Mouse (Mus musculus) embryo, embryonic 9.5 days (tissue): ENCODE measurements at regions not wholly inside any gene's neighbourhood (a gene's known extent, or its start where the extent isn't known, plus 50 kb on each side); places are given as distances from the start of the nearest gene placed in this dataset.
"Not testable (repeated sequence)": the region's sequence is repeated elsewhere in the genome, so short reads cannot be mapped to it uniquely, and the experiment has no call there.

ENCODE experiments used
- DNase-seq: peaks from one replicate; pipeline ENCODE4 v3.0.0-alpha.2; 2017; ENCODE audit errors: extremely low spot score

DNA sequence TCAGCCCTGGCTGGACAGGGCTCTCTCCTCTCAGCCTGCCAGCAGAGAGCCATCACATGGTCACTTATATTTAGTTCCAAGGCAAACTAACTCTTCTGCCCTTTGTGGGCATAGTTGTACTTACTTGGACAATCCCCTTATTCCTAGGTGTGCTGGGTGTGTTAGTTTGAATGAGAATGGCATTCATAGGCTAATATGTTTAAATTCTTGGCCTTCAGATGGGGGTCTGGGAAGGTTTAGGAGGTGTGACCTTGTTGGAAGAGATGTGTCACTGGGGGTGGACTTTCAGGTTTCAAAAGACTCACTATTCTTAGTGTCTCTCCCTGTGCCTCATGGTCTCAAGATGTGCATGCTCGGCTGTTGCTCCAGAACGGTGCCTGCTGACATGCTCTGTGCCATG, 250.5 kb upstream of the Myo3a start:
- DNase-seq: no peak

- no peak for DNase-seq
Measured at GRCm38 (mm10) chr2:21980177-21980576, 247.1 kb upstream of the Myo3a start.

- DNase-seq: no peak
Measured at GRCm38 (mm10) chr2:22024438-22024837, 202.9 kb upstream of the Myo3a start.

- no peak for DNase-seq
Measured at GRCm38 (mm10) chr2:22026794-22027193, 200.5 kb upstream of the Myo3a start.

- no peak for DNase-seq
Measured at GRCm38 (mm10) chr2:22028569-22028968, 198.7 kb upstream of the Myo3a start.

DNA sequence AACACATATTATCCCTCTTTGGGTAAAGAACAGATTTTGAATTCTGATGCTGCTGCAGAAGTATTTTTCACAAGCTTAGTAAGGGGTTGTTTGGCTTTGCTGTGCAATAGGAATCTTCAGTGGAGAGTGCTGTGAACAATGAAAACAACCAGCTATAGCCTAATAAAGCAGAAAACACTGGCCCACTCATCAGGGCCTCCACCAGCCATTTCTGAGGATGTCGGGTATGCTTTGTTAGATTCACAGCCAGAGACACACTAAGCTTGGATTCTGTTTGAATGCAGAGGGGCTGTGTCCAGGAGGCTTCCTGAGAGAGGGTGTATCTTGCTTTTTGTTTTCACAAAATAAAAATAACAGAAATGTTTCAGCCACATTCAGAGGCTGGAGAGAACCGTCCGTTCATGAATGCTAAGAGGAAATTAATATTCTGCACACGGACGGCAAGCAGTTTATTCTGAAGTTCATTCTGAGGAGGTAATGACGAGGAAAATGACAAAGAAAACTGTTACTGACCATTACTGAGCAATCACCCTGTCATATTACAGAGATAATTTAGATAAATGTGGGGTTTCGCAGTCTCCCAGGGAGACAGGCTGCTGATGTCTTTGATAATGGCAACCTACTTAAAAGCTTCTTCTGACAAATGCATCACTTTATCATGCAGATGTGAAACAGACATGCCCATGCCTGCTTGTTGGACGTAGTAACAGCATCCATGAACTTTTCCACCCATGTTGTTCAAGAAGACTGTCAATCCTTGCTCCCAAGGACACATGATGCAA, 198.1 kb upstream of the Myo3a start:
- DNase-seq: no peak

GRCm38 (mm10) chr2:22029804-22030194, 197.5 kb upstream of the Myo3a start:
- no peak for DNase-seq

DNA sequence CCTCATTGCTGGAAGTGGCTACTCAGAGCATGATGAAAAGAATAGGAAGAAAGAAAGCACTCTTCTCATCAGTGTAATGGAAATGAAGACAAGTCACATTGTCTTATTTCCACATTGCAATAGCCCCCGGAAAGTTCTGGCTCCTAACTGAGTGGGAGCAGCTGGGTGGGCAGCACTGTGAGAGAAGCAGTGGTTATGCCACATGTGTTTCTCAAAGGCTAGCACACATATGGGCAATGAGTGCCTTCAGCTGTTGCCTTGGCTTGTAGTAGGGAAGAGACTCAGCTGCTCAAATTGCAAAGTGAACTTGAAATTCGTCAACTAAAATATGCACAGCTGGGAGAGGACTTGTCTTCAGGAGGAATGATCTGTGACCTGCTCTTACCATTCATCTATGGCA, 190.5 kb upstream of the Myo3a start:
- DNase-seq: no peak

DNA sequence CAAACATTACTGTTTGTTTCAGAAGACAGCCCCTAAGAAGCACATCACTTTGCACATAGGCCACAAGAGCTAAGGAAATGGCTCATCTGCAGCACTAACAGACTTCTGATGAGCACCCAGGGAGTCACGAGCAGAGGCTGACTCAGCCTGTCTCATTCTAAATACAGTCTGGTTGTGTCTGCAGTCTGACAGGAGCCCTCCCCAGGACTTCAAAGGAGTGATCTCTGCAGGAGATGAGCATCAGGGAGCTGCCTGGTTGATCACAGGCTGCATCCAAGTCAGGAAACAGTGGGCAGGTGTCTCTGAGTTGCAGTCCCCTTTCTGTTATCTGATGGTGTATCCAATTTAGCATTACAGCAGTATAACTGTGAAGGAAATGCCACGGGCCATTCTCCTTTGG, 188.5 kb upstream of the Myo3a start:
- DNase-seq: no peak

GRCm38 (mm10) chr2:22043937-22044336, 183.4 kb upstream of the Myo3a start:
- DNase-seq: not testable (repeated sequence)

DNA sequence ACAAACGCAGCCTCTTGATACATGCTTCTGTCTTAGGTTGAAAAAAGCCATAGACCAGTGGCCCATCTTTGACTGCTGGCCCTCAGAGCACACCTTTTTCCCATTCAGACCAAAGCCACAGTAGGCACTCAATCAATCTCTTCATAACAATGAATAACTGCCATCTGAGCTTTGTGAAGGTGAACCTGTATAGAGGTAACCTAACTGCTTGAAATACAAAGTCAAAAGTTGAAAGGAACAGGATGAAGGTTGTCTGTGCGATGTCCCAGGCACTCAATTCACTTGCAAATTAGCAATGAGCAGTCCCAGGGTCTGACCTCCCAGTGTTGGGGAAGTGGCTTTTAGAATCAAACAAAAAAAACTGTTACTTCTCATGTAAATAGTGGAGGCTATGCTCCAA, 182.4 kb upstream of the Myo3a start:
- no peak for DNase-seq

GRCm38 (mm10) chr2:22047465-22047864, 179.8 kb upstream of the Myo3a start:
- DNase-seq: no peak

DNA sequence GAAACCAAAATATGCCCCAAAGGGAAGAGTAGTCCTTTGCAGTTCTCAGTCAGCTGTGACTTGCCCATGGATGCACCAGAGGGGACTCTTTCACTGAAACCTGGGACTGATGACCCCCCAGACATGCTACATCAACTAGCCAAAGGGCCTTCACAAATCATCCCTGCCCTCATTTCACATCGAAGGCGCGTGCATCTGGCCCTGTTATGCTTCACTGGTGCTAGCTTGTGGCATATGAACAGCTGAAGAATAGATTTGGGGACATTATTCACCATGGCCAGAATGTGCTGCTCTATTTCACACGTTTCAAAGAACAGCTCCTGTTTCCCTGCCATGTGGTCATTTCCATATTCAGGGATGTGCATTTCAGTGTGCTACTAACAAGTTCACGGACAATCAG, 160.8 kb upstream of the Myo3a start:
- no peak for DNase-seq

- DNase-seq: no peak
Measured at GRCm38 (mm10) chr2:22096848-22097247, 130.5 kb upstream of the Myo3a start.

DNA sequence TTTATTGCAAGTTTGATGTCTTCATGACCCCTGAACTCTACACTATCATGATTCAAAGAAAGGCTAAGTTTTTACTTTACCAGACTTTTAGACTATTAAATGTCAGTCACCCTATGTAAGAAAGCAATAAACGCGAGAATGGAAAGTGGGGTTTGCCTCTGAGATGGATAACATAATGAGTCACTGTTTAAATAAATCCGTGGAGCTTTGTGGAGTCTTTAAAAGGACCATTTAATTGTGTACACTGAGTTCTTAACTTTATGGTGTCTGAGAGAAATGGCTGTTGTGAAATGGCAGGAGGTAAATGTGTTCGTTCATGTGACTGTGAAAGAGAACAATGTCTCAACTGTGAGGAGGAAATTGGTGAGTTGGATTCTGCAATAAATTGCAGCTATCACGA, 122.2 kb upstream of the Myo3a start:
- no peak for DNase-seq

GRCm38 (mm10) chr2:22149721-22150120, 77.6 kb upstream of the Myo3a start:
- peak; percentile 9 for DNase-seq

GRCm38 (mm10) chr2:22156576-22156975, 70.7 kb upstream of the Myo3a start:
- DNase-seq: no peak

GRCm38 (mm10) chr2:22165443-22165842, 61.9 kb upstream of the Myo3a start:
- DNase-seq: no peak

- DNase-seq: no peak
Measured at GRCm38 (mm10) chr2:22165919-22166318, 61.4 kb upstream of the Myo3a start.
